Mouse (Mus musculus): ENCODE measurements around the gene Fsd2. TPM values are rescaled to one million over a fixed set of nuclear protein-coding genes. Genes with fewer than 3 reads are reported as not detected.
A peak's percentile ranks its signal among the peaks of the same experiment; 100 is the strongest.

Gene Fsd2
- polyA plus RNA-seq, 1 experiment from 2014 or later: 0.06 TPM

GRCm38 (mm10) chr7:81559231-81559980 lies 7.3 kb downstream of the Fsd2 start:
- ATAC-seq (ENCODE audit: low FRiP score, low TSS enrichment) (no peak), DNase-seq (ENCODE audit: low spot score) (no peak)
- Histone ChIP-seq H3K9ac (ENCODE audit: low read length) (no peak overlapping the region), H3K9me3 (ENCODE audit: control insufficient read depth, low read length) (no peaks in the 10 kb centered on the region), H3K4me3 (ENCODE audit: low read depth, low read length) (no peak overlapping the region), H3K4me2 (replicated peaks; ENCODE audit: low read depth) (no peak overlapping the region), H3K36me3 (ENCODE audit: control insufficient read depth, insufficient read depth, low read length) (no peaks in the 10 kb centered on the region), H3K4me1 (replicated peaks; ENCODE audit: control insufficient read depth, insufficient read depth) (no peaks in the 10 kb centered on the region), H3K27ac (replicated peaks) (no peak overlapping the region), H3K27me3 (ENCODE audit: control insufficient read depth, insufficient read depth, low read length) (no peaks in the 10 kb centered on the region)
- TF ChIP-seq CTCF (IDR thresholded peaks at IDR 0.05; ENCODE audit: low read depth): no peak
- TF ChIP-seq EP300 (optimal IDR thresholded peaks at IDR 0.05): no peak
- WGBS: 86% methylated on average over 14 of the region's 14 CpGs

- no peak for ATAC-seq (ENCODE audit: low FRiP score, low TSS enrichment)
- WGBS: 38% methylated on average over 4 of the region's 4 CpGs
- no peak overlapping the region for H3K4me2 ChIP-seq (replicated peaks; ENCODE audit: low read depth)
- no peaks in the 10 kb centered on the region for H3K4me1 ChIP-seq (replicated peaks; ENCODE audit: control insufficient read depth, insufficient read depth)
- no peak overlapping the region for H3K9ac ChIP-seq (ENCODE audit: low read length)
- no peaks in the 10 kb centered on the region for H3K36me3 ChIP-seq (ENCODE audit: control insufficient read depth, insufficient read depth, low read length)
- no peaks in the 10 kb centered on the region for H3K9me3 ChIP-seq (ENCODE audit: control insufficient read depth, low read length)
- no peak overlapping the region for H3K4me3 ChIP-seq (ENCODE audit: low read depth, low read length)
- H3K27ac ChIP-seq (replicated peaks): no peak overlapping the region
- H3K27me3 ChIP-seq (ENCODE audit: control insufficient read depth, insufficient read depth, low read length): no peaks in the 10 kb centered on the region
- TF ChIP-seq EP300 (optimal IDR thresholded peaks at IDR 0.05) (no peak), CTCF (IDR thresholded peaks at IDR 0.05; ENCODE audit: low read depth) (no peak)
- no peak for DNase-seq (ENCODE audit: low spot score)
Observed at GRCm38 (mm10) chr7:81557985-81558360, 8.8 kb downstream of the Fsd2 start.

- WGBS: 48% methylated on average over 7 of the region's 7 CpGs
- Histone ChIP-seq H3K4me3 (ENCODE audit: low read depth, low read length) (no peak overlapping the region), H3K27me3 (ENCODE audit: control insufficient read depth, insufficient read depth, low read length) (no peaks in the 10 kb centered on the region), H3K4me1 (replicated peaks; ENCODE audit: control insufficient read depth, insufficient read depth) (no peaks in the 10 kb centered on the region), H3K36me3 (ENCODE audit: control insufficient read depth, insufficient read depth, low read length) (no peaks in the 10 kb centered on the region), H3K9ac (ENCODE audit: low read length) (no peak overlapping the region), H3K27ac (replicated peaks) (no peak overlapping the region), H3K4me2 (replicated peaks; ENCODE audit: low read depth) (no peak overlapping the region), H3K9me3 (ENCODE audit: control insufficient read depth, low read length) (no peaks in the 10 kb centered on the region)
- TF ChIP-seq EP300 (optimal IDR thresholded peaks at IDR 0.05) (no peak), CTCF (IDR thresholded peaks at IDR 0.05; ENCODE audit: low read depth) (no peak)
- ATAC-seq (ENCODE audit: low FRiP score, low TSS enrichment): no peak
- no peak for DNase-seq (ENCODE audit: low spot score)
Observed at GRCm38 (mm10) chr7:81557252-81557984, 9.3 kb downstream of the Fsd2 start.

- Histone ChIP-seq H3K4me2 (replicated peaks; ENCODE audit: low read depth) (no peak overlapping the region), H3K9ac (ENCODE audit: low read length) (no peak overlapping the region), H3K4me3 (ENCODE audit: low read depth, low read length) (no peak overlapping the region), H3K36me3 (ENCODE audit: control insufficient read depth, insufficient read depth, low read length) (no peaks in the 10 kb centered on the region), H3K4me1 (replicated peaks; ENCODE audit: control insufficient read depth, insufficient read depth) (no peaks in the 10 kb centered on the region), H3K27ac (replicated peaks) (no peak overlapping the region), H3K27me3 (ENCODE audit: control insufficient read depth, insufficient read depth, low read length) (no peaks in the 10 kb centered on the region), H3K9me3 (ENCODE audit: control insufficient read depth, low read length) (no peaks in the 10 kb centered on the region)
- 63% methylated on average over 4 of the region's 4 CpGs for WGBS
- ATAC-seq (ENCODE audit: low FRiP score, low TSS enrichment) (no peak), DNase-seq (ENCODE audit: low spot score) (no peak)
- TF ChIP-seq EP300 (optimal IDR thresholded peaks at IDR 0.05): no peak
- TF ChIP-seq CTCF (IDR thresholded peaks at IDR 0.05; ENCODE audit: low read depth): no peak
Observed at GRCm38 (mm10) chr7:81556839-81557238, 9.9 kb downstream of the Fsd2 start.

GRCm38 (mm10) chr7:81554369-81554768 lies 12.4 kb downstream of the Fsd2 start:
- H3K9ac ChIP-seq (ENCODE audit: low read length): no peak overlapping the region
- ATAC-seq (ENCODE audit: low FRiP score, low TSS enrichment) (no peak), DNase-seq (ENCODE audit: low spot score) (peak; percentile 63)
- H3K4me1 ChIP-seq (replicated peaks; ENCODE audit: control insufficient read depth, insufficient read depth): no peaks in the 10 kb centered on the region
- H3K4me2 ChIP-seq (replicated peaks; ENCODE audit: low read depth): no peak overlapping the region
- H3K27me3 ChIP-seq (ENCODE audit: control insufficient read depth, insufficient read depth, low read length): no peaks in the 10 kb centered on the region
- TF ChIP-seq EP300 (optimal IDR thresholded peaks at IDR 0.05) (no peak), CTCF (IDR thresholded peaks at IDR 0.05; ENCODE audit: low read depth) (peak; percentile 71)
- no peaks in the 10 kb centered on the region for H3K36me3 ChIP-seq (ENCODE audit: control insufficient read depth, insufficient read depth, low read length)
- H3K9me3 ChIP-seq (ENCODE audit: control insufficient read depth, low read length): no peaks in the 10 kb centered on the region
- no peak overlapping the region for H3K4me3 ChIP-seq (ENCODE audit: low read depth, low read length)
- no peak overlapping the region for H3K27ac ChIP-seq (replicated peaks)
- 85% methylated on average over 2 of the region's 2 CpGs for WGBS

GRCm38 (mm10) chr7:81553589-81553988 lies 13.2 kb downstream of the Fsd2 start:
- H3K4me3 ChIP-seq (ENCODE audit: low read depth, low read length): no peak overlapping the region
- no peaks in the 10 kb centered on the region for H3K27me3 ChIP-seq (ENCODE audit: control insufficient read depth, insufficient read depth, low read length)
- 62% methylated on average over 4 of the region's 4 CpGs for WGBS
- H3K36me3 ChIP-seq (ENCODE audit: control insufficient read depth, insufficient read depth, low read length): no peaks in the 10 kb centered on the region
- H3K9ac ChIP-seq (ENCODE audit: low read length): no peak overlapping the region
- no peak overlapping the region for H3K4me2 ChIP-seq (replicated peaks; ENCODE audit: low read depth)
- no peaks in the 10 kb centered on the region for H3K9me3 ChIP-seq (ENCODE audit: control insufficient read depth, low read length)
- no peak overlapping the region for H3K27ac ChIP-seq (replicated peaks)
- no peak for DNase-seq (ENCODE audit: low spot score)
- no peaks in the 10 kb centered on the region for H3K4me1 ChIP-seq (replicated peaks; ENCODE audit: control insufficient read depth, insufficient read depth)
- TF ChIP-seq EP300 (optimal IDR thresholded peaks at IDR 0.05): no peak
- TF ChIP-seq CTCF (IDR thresholded peaks at IDR 0.05; ENCODE audit: low read depth): no peak
- no peak for ATAC-seq (ENCODE audit: low FRiP score, low TSS enrichment)
